Mouse (Mus musculus): ENCODE data around the gene Pes1.

DNA sequence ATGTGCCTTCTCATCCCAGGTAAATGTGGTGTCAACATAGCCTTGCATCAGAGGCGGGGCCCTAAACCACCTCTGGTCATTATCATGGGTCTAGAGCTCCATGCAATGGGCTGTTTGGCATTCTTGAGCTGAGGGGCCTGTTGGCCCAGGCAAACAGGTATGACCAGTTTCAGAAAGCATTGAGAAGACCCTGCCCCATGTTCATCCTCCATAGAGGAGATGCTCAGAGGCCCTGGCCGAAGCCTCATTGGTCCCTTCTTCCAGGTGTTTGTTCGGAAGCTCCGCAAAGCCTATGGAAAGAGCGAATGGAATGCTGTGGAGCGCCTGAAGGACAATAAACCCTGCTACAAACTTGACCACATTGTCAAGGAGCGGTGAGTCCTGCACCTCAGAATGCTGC is 6.6 kb downstream of the Pes1 start:
- no peak for TF ChIP-seq CTCF (IDR thresholded peaks at IDR 0.05; ENCODE audit: extremely low read depth, insufficient read length, insufficient replicate concordance, low read depth, low read length)
- no peak for TF ChIP-seq POLR2A (IDR thresholded peaks at IDR 0.05; ENCODE audit: low read depth, low read length)

Data from small intestine, adult 2 months (tissue).